Mouse (Mus musculus): Measurements from ENCODE around the gene Gm28036. TPM values are rescaled to one million over a fixed set of nuclear protein-coding genes. Genes with fewer than 3 reads are reported as not detected.

Gm28036 gene
- 6.3 and 6.7 TPM in 2 replicates for polyA plus RNA-seq (2015; fragmentation: Nextera tagmentation; extraction: Ambion mirVana)

DNA sequence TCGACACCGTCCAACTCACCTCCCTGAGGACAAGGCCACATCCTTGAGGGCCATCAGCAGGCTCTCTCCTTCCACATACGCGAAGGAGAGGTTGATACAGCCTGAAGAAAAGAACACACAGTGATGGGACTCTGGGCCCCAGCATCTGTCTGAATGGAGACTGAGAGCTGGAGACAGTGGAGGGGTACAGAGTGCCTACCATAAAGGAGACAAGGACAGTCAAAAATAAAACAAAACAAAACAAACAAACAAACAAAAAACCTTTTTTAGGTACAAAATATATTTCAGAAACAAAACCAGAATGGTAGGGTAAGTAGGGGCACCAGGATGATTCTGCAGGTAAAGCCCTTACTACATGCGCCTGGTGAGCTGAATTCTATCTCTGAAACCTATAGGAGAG is at the start of gene Gm28036:
TSS of gene Gm28036 (minus strand) at position 101 of the 400 bp plus-strand sequence.

GRCm38 (mm10) chr2:156143953-156144724 is 17.2 kb upstream of the Gm28036 start, which contains the start of the genes Romo1 and Nfs1:
TSS of gene Romo1 (plus strand) at chr2:156144039.
TSS of gene Nfs1 (minus strand) at chr2:156144186.

GRCm38 (mm10) chr2:156111358-156112079 is 15.4 kb downstream of the Gm28036 start, which contains the start of the genes Cpne1 and Rbm12:
TSS of gene Cpne1 (minus strand) at chr2:156111965.
TSS of gene Rbm12 (minus strand) at chr2:156111978.

GRCm38 (mm10) chr2:156065099-156066041 is 61.5 kb downstream of the Gm28036 start, which contains the start of gene Spag4:
TSS of gene Spag4 (plus strand) at chr2:156065175.

GRCm38 (mm10) chr2:156052816-156053215 is 74.1 kb downstream of the Gm28036 start, which contains the start of gene Fer1l4:
TSS of gene Fer1l4 (minus strand) at chr2:156052947.

Other genes with a start within 250 kb of the Gm28036 start
- 53.2 and 53.6 TPM in 2 replicates for gene Uqcc1, start 196.8 kb downstream of the Gm28036 start, polyA plus RNA-seq (2015; fragmentation: Nextera tagmentation; extraction: Ambion mirVana)
- 0.21 TPM in 1 of 2 replicates, not detected in the other for gene Gm15557, start 186.4 kb downstream of the Gm28036 start, polyA plus RNA-seq (2015; fragmentation: Nextera tagmentation; extraction: Ambion mirVana)
- 14.6 and 16.2 TPM in 2 replicates for gene Gdf5, start 181.7 kb downstream of the Gm28036 start, polyA plus RNA-seq (2015; fragmentation: Nextera tagmentation; extraction: Ambion mirVana)
- 4.9 and 6.3 TPM in 2 replicates for gene Cep250, start 170.6 kb downstream of the Gm28036 start, polyA plus RNA-seq (2015; fragmentation: Nextera tagmentation; extraction: Ambion mirVana)
- 0.18 and 0.23 TPM in 2 replicates for gene 6430550D23Rik, start 119.1 kb downstream of the Gm28036 start, polyA plus RNA-seq (2015; fragmentation: Nextera tagmentation; extraction: Ambion mirVana)
- 121 and 140 TPM in 2 replicates for gene Ergic3, start 119.0 kb downstream of the Gm28036 start, polyA plus RNA-seq (2015; fragmentation: Nextera tagmentation; extraction: Ambion mirVana)
- gene Fer1l4, start 74.1 kb downstream of the Gm28036 start, polyA plus RNA-seq (2015; fragmentation: Nextera tagmentation; extraction: Ambion mirVana): 10.7 and 11.6 TPM in 2 replicates
- 1.2 and 1.8 TPM in 2 replicates for gene Spag4, start 61.9 kb downstream of the Gm28036 start, polyA plus RNA-seq (2015; fragmentation: Nextera tagmentation; extraction: Ambion mirVana)
- gene Cpne1, start 15.1 kb downstream of the Gm28036 start, polyA plus RNA-seq (2015; fragmentation: Nextera tagmentation; extraction: Ambion mirVana): 31.5 and 34.3 TPM in 2 replicates
- 9.8 and 15.9 TPM in 2 replicates for gene Rbm12, start 15.1 kb downstream of the Gm28036 start, polyA plus RNA-seq (2015; fragmentation: Nextera tagmentation; extraction: Ambion mirVana)
- gene Romo1, start 16.9 kb upstream of the Gm28036 start, polyA plus RNA-seq (2015; fragmentation: Nextera tagmentation; extraction: Ambion mirVana): 362 and 366 TPM in 2 replicates
- gene Nfs1, start 17.1 kb upstream of the Gm28036 start, polyA plus RNA-seq (2015; fragmentation: Nextera tagmentation; extraction: Ambion mirVana): 28.1 and 30.0 TPM in 2 replicates
- gene Rbm39, start 53.1 kb upstream of the Gm28036 start, polyA plus RNA-seq (2015; fragmentation: Nextera tagmentation; extraction: Ambion mirVana): 324 and 348 TPM in 2 replicates
- gene Phf20, start 69.4 kb upstream of the Gm28036 start, polyA plus RNA-seq (2015; fragmentation: Nextera tagmentation; extraction: Ambion mirVana): 28.7 and 41.9 TPM in 2 replicates
- 5.5 and 6.3 TPM in 2 replicates for gene Cnbd2, start 185.2 kb upstream of the Gm28036 start, polyA plus RNA-seq (2015; fragmentation: Nextera tagmentation; extraction: Ambion mirVana)
- 81.7 and 86.0 TPM in 2 replicates for gene Scand1, start 185.6 kb upstream of the Gm28036 start, polyA plus RNA-seq (2015; fragmentation: Nextera tagmentation; extraction: Ambion mirVana)